Mouse (Mus musculus): ENCODE results near the gene Ccl17.

DNA sequence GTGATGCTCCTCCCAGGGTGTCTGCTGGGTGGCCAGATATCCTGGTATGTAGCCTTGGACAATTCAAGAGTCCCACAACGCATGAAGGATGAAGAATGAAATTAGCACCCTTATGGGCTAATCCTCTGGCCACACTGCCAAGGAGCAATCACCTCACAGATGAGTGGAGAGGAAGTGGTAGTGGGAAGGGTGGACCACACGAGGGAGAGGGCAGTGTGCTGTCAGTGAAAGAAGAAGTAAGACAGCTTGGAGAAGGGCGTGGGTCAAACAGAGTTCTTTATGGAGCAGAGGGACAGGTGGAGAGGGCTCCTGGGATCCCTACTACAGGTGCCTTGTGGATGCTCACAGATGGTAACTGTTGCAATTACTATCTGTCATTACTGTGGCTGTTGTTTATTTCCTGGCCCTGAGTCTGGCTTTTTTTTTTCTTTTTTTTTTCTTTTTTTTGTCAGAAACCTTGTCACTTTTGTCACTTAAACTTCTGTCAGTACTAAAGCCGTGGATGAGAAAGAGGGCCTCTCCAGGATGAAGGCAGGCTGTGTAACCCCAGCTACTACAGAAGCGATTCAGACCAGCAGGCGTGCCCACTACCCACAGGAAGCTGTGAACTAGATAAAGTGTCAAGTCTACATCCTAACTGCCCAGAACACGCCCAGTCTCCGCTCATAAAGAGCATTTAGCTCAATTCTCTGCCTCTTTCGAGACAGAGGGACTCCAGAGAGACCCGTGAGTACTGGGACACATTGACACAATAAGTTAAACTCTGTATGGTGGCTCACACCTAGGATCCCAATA is 5.5 kb upstream of the Ccl17 start:
- no peak for TF ChIP-seq CTCF (IDR thresholded peaks at IDR 0.05; ENCODE audit: borderline replicate concordance, extremely low read depth, insufficient read depth, insufficient read length)
- no peak for TF ChIP-seq POLR2A (IDR thresholded peaks at IDR 0.05; ENCODE audit: borderline replicate concordance, extremely low read depth, insufficient read depth, insufficient read length, poor library complexity, severe bottlenecking)
